In the genomic region with DNA sequence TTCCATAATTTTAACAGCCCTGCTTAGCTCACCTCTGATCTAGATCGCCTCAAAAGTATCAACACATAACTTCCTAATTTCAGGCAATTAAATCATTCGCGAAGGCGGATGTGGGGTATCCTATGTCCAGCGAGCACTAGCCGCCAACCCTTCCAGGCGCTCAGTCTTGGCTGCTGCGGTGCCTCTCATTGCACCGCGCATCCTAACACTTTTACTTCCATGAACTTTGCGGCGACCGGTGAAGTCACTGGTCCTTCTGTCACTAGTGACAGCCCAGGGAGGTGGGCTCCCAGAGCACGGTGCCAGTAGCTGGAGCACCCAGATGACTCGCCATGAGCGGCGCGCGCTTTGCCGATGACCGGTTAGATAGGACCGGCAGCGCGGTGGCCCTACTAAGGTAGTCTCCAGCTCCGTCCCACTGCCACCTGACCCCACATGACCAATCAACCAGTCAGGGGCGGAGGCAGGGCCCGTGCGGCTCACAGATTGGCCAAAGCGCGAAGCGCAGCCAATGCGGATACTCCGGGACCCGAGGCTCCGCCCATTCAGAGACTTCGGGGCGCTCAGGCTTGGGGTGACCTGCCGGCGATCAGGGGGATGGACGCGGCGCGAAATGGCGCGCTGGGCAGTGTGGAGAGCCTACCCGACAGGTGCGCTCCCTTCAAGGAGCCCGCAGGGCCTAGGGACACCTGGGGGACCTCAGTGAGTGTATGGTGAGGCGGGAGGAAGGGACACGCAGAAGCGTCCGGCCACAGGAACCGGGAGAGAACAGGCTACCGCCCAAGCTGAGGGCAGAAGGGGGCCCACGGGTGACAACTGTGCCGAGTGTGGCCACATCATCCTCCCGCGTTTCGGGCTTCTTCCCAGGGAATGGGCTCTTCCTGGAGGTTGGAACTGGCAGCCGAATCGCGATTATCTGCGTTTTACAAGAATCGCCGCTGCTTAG, we compare ENCODE assay signal across 7 mouse cellular contexts. TPM values are rescaled to one million over a fixed set of nuclear protein-coding genes. Genes with fewer than 3 reads are reported as not detected.
A peak's percentile ranks its signal among the peaks of the same experiment; 100 is the strongest.
DNase-seq lines count a peak whose midpoint lies in the region; ATAC-seq and TF ChIP-seq lines count a peak whose summit lies in the region.

TSS of gene Scly (plus strand) at position 540 of the 946 bp plus-strand sequence.

- H3K4me1 ChIP-seq in embryonic facial prominence, embryonic 13.5 days = peaks cover 8% of the 10 kb centered on the region
- peaks cover 33% of the 10 kb centered on the region for H3K4me1 ChIP-seq in kidney, adult 2 months (ENCODE audit: control insufficient read depth, insufficient read depth, low read length)
- H3K4me1 ChIP-seq in limb, embryonic 12.5 days (replicated peaks) = peaks cover 8% of the 10 kb centered on the region; the same call in 1 of the 2 replicates
- peaks cover 10% of the 10 kb centered on the region for H3K4me1 ChIP-seq in midbrain, embryonic 15.5 days
- no peaks in the 10 kb centered on the region for H3K4me1 ChIP-seq in spleen, adult 2 months (ENCODE audit: control insufficient read depth, insufficient read depth, insufficient read length)

- peak; percentile 75 for TF ChIP-seq POLR2A in kidney, adult 2 months (IDR thresholded peaks at IDR 0.05; ENCODE audit: low read depth, low read length)
- peak; percentile 4 for TF ChIP-seq POLR2A in spleen, adult 2 months (IDR thresholded peaks at IDR 0.05; ENCODE audit: low read depth, low read length)

- no peaks in the 10 kb centered on the region for H3K27me3 ChIP-seq in embryonic facial prominence, embryonic 13.5 days
- H3K27me3 ChIP-seq in kidney, adult 2 months (replicated peaks; ENCODE audit: control insufficient read depth, insufficient read depth, low read length) = no peaks in the 10 kb centered on the region
- H3K27me3 ChIP-seq in limb, embryonic 12.5 days = no peaks in the 10 kb centered on the region
- no peaks in the 10 kb centered on the region for H3K27me3 ChIP-seq in midbrain, embryonic 15.5 days (replicated peaks)
- no peaks in the 10 kb centered on the region for H3K27me3 ChIP-seq in spleen, adult 2 months (ENCODE audit: control insufficient read depth, insufficient read depth, low read length)

- peak within 1 kb of the TSS; percentile 83 for H3K9ac ChIP-seq in embryonic facial prominence, embryonic 13.5 days
- peak within 1 kb of the TSS; percentile 70 for H3K9ac ChIP-seq in limb, embryonic 12.5 days (replicated peaks)
- H3K9ac ChIP-seq in midbrain, embryonic 15.5 days = peak within 1 kb of the TSS; percentile 69

- H3K27ac ChIP-seq in embryonic facial prominence, embryonic 13.5 days = no peak within 1 kb of the TSS
- H3K27ac ChIP-seq in kidney, adult 2 months (ENCODE audit: insufficient read depth, low read depth, low read length) = peak within 1 kb of the TSS; percentile 88
- H3K27ac ChIP-seq in limb, embryonic 12.5 days = no peak within 1 kb of the TSS
- peak within 1 kb of the TSS; percentile 54; the same call in 1 of the 2 replicates for H3K27ac ChIP-seq in midbrain, embryonic 15.5 days
- H3K27ac ChIP-seq in spleen, adult 2 months (ENCODE audit: insufficient read depth, low read length) = peak within 1 kb of the TSS; percentile 51

- no peak for TF ChIP-seq CTCF in kidney, adult 2 months (conservative IDR thresholded peaks at IDR 0.05; ENCODE audit: insufficient read depth, insufficient read length, low read depth, low read length)
- no peak for TF ChIP-seq CTCF in spleen, adult 2 months (IDR thresholded peaks at IDR 0.05; ENCODE audit: extremely low read depth, insufficient read depth, insufficient read length, insufficient replicate concordance)

- H3K4me2 ChIP-seq in embryonic facial prominence, embryonic 13.5 days = peak within 1 kb of the TSS; percentile 79
- peak within 1 kb of the TSS; percentile 77 for H3K4me2 ChIP-seq in limb, embryonic 12.5 days
- peak within 1 kb of the TSS; percentile 73 for H3K4me2 ChIP-seq in midbrain, embryonic 15.5 days

- under 1% methylated on average over 59 of the region's 65 CpGs for WGBS in embryonic facial prominence, embryonic 13.5 days
- under 1% methylated on average over 62 of the region's 65 CpGs for WGBS in kidney, adult 2 months
- under 1% methylated on average over 65 of the region's 65 CpGs for WGBS in limb, embryonic 12.5 days
- under 1% methylated on average over 59 of the region's 65 CpGs for WGBS in midbrain, embryonic 15.5 days
- WGBS in spleen, adult 2 months = under 1% methylated on average over 59 of the region's 65 CpGs

- peak; percentile 96 for ATAC-seq in embryonic facial prominence, embryonic 13.5 days (ENCODE audit: insufficient number of reproducible peaks, insufficient read depth, low FRiP score, low TSS enrichment, low read depth)
- ATAC-seq in limb, embryonic 12.5 days (ENCODE audit: insufficient number of reproducible peaks, insufficient read depth, low FRiP score, low TSS enrichment, low read depth) = peak; percentile 99
- peak; percentile 100 for ATAC-seq in midbrain, embryonic 15.5 days (replicated peaks)

- H3K36me3 ChIP-seq in embryonic facial prominence, embryonic 13.5 days = peaks cover 9% of the 10 kb centered on the region; the same call in 1 of the 2 replicates
- no peaks in the 10 kb centered on the region; the same call in 1 of the 2 replicates for H3K36me3 ChIP-seq in kidney, adult 2 months (ENCODE audit: control insufficient read depth, insufficient read depth, low read length)
- peaks cover 16% of the 10 kb centered on the region; the same call in 1 of the 2 replicates for H3K36me3 ChIP-seq in limb, embryonic 12.5 days
- H3K36me3 ChIP-seq in midbrain, embryonic 15.5 days (replicated peaks) = no peaks in the 10 kb centered on the region
- peaks cover 1% of the 10 kb centered on the region for H3K36me3 ChIP-seq in spleen, adult 2 months (ENCODE audit: control insufficient read depth, insufficient read depth, low read length)

- peak; percentile 97 to 98 for DNase-seq in adrenal gland, postnatal 36 days
- peak; percentile 96 to 98 for DNase-seq in heart, adult 18-20 months
- DNase-seq in kidney, adult 2 months = peak; percentile 99
- DNase-seq in spleen, adult 2 months (ENCODE audit: low read depth in 1 of 2, low spot score in 2 of 2) = peak; percentile 75 to 93

- peak within 1 kb of the TSS; percentile 86 for H3K4me3 ChIP-seq in embryonic facial prominence, embryonic 13.5 days
- peak within 1 kb of the TSS; percentile 90 for H3K4me3 ChIP-seq in kidney, adult 2 months (ENCODE audit: insufficient read depth, low read depth, low read length)
- peak within 1 kb of the TSS; percentile 84 for H3K4me3 ChIP-seq in limb, embryonic 12.5 days (replicated peaks)
- peak within 1 kb of the TSS; percentile 81 for H3K4me3 ChIP-seq in midbrain, embryonic 15.5 days
- H3K4me3 ChIP-seq in spleen, adult 2 months (ENCODE audit: extremely low read depth, insufficient read depth, insufficient read length) = peak within 1 kb of the TSS; percentile 84

- no peaks in the 10 kb centered on the region for H3K9me3 ChIP-seq in embryonic facial prominence, embryonic 13.5 days
- H3K9me3 ChIP-seq in limb, embryonic 12.5 days = no peaks in the 10 kb centered on the region
- no peaks in the 10 kb centered on the region for H3K9me3 ChIP-seq in midbrain, embryonic 15.5 days

RNA-seq across cellular contexts. Expression of gene Scly, which starts in this region (rescaled TPM):
- 10 to 100 TPM; 21.2 to 23.6 TPM for total RNA-seq in adrenal gland, postnatal 36 days (2021)
- 11.3 and 11.5 TPM in 2 replicates for polyA plus RNA-seq in embryonic facial prominence, embryonic 13.5 days (2015; fragmentation: Nextera tagmentation; extraction: Ambion mirVana)
- total RNA-seq in heart, adult 18-20 months (2021) = 10 to 100 TPM; 15.9 to 18.7 TPM
- 113 and 125 TPM in 2 replicates for polyA plus RNA-seq in kidney, adult 2 months (2012; rRNA removed)
- polyA plus RNA-seq in limb, embryonic 12.5 days (2016; fragmentation: Nextera tagmentation; extraction: Ambion mirVana) = 12.3 and 13.7 TPM in 2 replicates
- polyA plus RNA-seq in midbrain, embryonic 15.5 days (2015; fragmentation: Nextera tagmentation; extraction: Ambion mirVana) = 12.6 and 12.7 TPM in 2 replicates
- polyA plus RNA-seq in spleen, adult 2 months (2012; rRNA removed) = 20.9 and 25.3 TPM in 2 replicates

Comparison
In these comparisons a context has a peak if more than half of its experiments do, and no peak if none do; other contexts are left out.
1. H3K27ac ChIP-seq: peak in kidney, adult 2 months (single experiment), midbrain, embryonic 15.5 days (single experiment) and spleen, adult 2 months (single experiment); none in embryonic facial prominence, embryonic 13.5 days (single experiment) and limb, embryonic 12.5 days (single experiment).
2. Peak in every context shown above with its lines, with median percentiles within 50 percentile points of each other: DNase-seq, ATAC-seq, H3K4me2 ChIP-seq, H3K4me3 ChIP-seq and H3K9ac ChIP-seq.